Mouse (Mus musculus) C2C12 (cell line): ENCODE data around the gene Nmt1.

Source experiments
- CEBPB ChIP-seq: IDR thresholded peaks from one replicate; pipeline ENCODE4 v1.6.1; 2011; ENCODE audit warnings: low read depth, mild to moderate bottlenecking, control low read depth, moderate library complexity
- CTCF ChIP-seq: IDR thresholded peaks from one replicate; pipeline ENCODE4 v1.5.1; 2011; ENCODE audit not compliant: control insufficient read depth, insufficient read depth, insufficient read length
- MAX ChIP-seq: IDR thresholded peaks from one replicate; pipeline ENCODE4 v1.6.1; 2011; ENCODE audit warnings: mild to moderate bottlenecking, control low read depth
- MYOG ChIP-seq: IDR thresholded peaks from one replicate; pipeline ENCODE4 v1.6.1; 2011; ENCODE audit not compliant: control insufficient read depth, insufficient read length; ENCODE audit errors: extremely low read depth

- TF ChIP-seq MAX, result no peak
- no peak for TF ChIP-seq CTCF
- TF ChIP-seq CEBPB, result no peak
- TF ChIP-seq MYOG, result no peak
These were observed 50.1 kb downstream of the Nmt1 start for GRCm38 (mm10) chr11:103078131-103078530.
